Mouse (Mus musculus) urinary bladder, postnatal 4 days (tissue): ENCODE measurements around the gene Itpr1.
"Not testable (repeated sequence)": the region's sequence is repeated elsewhere in the genome, so short reads cannot be mapped to it uniquely, and the experiment has no call there.

ENCODE experiments used
- DNase-seq, 2 experiments: peaks; one replicate each; pipeline ENCODE4 v3.0.0; 2021 to 2022; ENCODE audit warnings: low spot score in 2 of 2

Gene Itpr1

GRCm38 (mm10) chr6:108540441-108540840, 327.5 kb downstream of the Itpr1 start:
- no peak for DNase-seq

DNA sequence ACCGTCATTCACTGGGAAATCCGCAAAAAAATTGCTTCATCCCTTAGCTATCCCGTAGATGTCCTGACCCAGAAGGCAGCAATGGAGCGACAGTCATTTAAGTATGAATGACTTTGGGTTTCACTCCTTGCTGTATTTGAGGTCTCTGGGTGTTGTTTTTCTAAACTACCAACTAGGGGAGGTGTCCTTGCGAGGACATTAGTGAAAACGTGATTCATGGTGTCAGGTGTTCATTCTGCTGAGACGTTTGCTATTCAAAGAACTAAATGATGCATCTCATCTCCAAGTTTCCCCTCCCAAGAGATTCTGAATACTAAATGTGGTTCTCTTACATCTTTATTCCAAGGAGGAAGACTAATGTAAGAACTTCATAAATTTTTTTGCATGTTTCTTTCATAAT, 332.0 kb downstream of the Itpr1 start:
- DNase-seq, result no peak

- no peak for DNase-seq
These were observed 332.6 kb downstream of the Itpr1 start for GRCm38 (mm10) chr6:108545464-108545863.

GRCm38 (mm10) chr6:108548413-108548812, 335.5 kb downstream of the Itpr1 start:
- no peak for DNase-seq

DNA sequence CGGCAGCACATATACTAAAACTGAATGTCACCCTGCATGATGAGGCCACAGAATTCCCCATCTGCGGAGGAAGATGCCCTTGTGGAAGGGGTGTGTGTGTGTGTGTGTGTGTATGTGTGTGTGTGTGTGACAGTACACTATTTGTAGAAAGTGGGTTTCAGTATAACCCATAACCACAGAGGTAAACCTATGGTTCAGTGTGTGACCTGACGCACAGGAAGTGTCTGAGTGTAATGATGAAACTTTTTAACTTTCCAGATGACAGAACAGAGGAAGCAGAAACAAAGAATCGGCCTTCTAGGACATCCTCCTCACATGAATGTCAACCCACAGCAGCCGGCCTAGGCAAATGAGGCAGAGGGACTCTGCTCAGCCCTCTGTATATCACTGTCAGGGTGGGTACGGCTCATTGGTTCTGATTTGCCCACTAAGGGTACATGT, 336.6 kb downstream of the Itpr1 start:
- no peak for DNase-seq

DNA sequence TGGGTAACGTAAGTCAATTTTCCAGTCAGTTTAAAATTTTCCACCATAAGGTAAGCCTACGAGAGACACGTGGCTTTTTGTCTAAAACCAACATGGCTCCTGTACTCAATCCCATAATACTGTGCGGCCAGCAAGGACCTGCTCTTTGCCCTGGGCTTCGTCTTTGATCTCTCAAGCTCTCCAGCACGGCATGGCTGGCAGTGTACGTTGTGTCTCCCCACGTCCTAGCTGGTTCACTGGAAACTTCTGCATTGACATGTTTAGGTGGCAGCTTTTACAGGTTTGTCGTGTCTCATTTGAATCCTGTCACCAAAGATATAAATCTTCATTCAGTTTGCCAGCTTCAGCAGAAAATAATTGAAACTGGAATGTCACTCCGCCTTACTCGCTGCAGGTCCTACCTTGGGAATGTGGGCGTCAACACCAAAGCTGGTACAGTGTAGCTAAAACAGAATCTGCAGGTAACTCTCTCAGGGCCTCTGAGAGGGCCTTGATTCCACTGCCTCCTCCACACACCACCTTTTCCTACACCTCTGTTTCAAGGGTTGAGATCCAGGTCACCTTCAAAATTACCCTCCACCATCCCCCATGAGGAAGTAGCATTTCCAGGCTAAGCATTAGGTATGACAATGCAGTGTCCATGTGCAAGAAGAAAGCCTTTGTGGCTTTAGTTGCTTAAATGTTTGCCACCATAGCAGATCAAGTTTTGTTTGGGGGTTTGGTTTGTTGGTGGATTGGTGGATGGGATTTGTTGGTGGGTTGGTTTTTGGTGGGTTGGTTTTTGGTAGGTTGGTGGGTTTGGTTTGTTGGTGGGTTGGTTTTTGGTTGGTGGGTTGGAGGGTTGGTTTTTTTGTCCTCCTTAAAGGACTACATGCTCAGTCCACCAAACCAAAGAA, 339.1 kb downstream of the Itpr1 start:
- no peak for DNase-seq

GRCm38 (mm10) chr6:108553013-108553412, 340.1 kb downstream of the Itpr1 start:
- no peak for DNase-seq

DNA sequence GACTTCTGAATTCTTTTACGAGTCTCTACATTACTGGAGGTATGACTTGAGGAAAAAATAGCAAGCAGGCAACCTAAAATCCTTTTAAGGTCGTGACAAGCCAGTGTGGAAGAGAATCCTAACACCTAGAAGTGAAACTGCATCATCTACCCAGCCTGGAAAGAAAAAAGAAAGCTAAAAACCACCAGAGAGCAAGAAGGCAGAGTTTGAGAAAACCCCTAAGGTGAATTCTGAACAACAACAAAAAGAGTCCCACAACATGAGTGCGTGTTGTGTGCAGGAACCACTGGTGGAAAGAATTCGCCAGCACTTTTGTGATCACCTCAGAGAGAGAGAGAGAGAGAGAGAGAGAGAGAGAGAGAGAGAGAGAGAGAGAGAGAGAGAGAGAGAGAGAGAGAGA, 340.6 kb downstream of the Itpr1 start:
- no peak for DNase-seq

DNA sequence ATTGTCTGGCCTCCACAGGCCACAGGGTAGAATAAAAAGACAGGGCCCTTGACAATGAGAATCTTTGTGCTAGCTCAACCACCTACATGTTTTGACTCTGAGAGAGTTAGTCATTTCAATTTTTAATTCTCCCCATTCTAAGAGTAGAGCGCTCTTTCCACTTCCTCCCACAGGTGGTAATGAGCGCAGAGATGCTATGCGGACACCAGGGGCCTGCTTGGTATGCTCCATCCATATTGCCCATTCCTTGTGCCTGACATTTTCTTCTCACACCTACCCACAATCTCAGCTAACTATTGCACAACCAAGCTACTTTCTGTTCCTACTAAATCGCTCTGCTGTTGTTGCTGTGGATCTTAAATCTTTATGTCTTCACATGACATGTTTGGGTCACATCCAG, 341.5 kb downstream of the Itpr1 start:
- DNase-seq, result no peak

- no peak for DNase-seq
These were observed 342.0 kb downstream of the Itpr1 start for GRCm38 (mm10) chr6:108554878-108555277.

GRCm38 (mm10) chr6:108557576-108558322, 344.9 kb downstream of the Itpr1 start:
- no peak for DNase-seq

- not testable (repeated sequence) for DNase-seq
These were observed 346.3 kb downstream of the Itpr1 start for GRCm38 (mm10) chr6:108559226-108559625.

GRCm38 (mm10) chr6:108562971-108563370, 350.1 kb downstream of the Itpr1 start:
- DNase-seq, result no peak

DNA sequence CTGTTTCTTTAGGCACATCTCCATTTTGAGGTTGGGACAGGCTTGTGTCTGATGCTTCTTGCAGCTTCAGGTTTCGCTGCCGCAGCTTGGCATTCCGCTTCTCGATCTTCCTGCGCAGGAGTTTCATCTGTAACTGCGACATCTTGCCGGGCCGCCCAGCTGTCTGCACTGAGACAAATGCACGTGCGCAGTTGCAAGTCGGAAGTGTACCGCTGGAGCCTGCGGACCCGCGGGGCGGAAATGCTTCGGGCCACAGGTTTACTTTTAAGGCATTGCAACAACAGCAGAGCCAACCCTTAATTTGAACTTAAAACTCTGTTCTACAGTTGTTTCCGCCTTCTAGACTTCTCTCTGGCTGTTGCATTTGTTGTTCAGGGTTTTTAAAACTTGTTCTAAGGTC, 352.6 kb downstream of the Itpr1 start:
- not testable (repeated sequence) for DNase-seq

- DNase-seq, result no peak
These were observed 353.7 kb downstream of the Itpr1 start for GRCm38 (mm10) chr6:108566549-108566948.

GRCm38 (mm10) chr6:108569460-108570187, 356.7 kb downstream of the Itpr1 start:
- DNase-seq, result no peak

DNA sequence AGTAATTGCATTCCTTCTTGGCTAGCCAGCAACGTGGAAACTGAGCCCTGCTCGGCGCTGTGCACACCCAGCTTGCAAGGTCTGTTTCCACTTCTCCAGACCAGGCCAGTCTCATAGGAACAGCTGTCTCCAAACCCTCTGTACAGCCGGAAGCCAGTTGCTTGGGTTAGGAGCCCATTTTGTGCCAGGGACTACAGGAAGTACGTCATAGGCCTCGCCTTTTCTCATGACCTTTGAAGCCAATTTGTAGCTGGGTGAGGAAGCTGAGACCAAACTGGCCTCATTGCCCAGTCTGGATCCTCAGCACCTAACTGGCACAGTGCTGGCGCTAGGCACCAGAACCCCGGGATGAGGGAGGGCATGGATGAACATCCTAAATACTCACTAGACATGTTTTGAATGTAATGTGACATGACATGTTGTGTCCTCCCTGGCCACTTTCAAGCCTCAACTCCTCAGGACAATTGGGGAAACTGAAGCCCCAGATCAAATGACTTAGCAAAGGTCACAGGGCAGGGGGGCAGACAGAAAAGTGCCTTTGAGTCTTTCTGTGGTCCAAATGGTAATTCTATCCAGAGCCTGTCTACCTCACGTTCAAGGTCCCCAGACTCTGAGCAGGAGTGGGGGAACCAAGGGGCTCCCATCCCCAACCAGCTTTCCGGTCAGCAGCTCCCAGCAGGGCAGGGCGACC, 357.6 kb downstream of the Itpr1 start:
- DNase-seq, result no peak

GRCm38 (mm10) chr6:108571042-108571590, 358.2 kb downstream of the Itpr1 start:
- peak; percentile 81 to 86 for DNase-seq

- DNase-seq, result no peak
These were observed 359.8 kb downstream of the Itpr1 start for GRCm38 (mm10) chr6:108572646-108573045.

DNA sequence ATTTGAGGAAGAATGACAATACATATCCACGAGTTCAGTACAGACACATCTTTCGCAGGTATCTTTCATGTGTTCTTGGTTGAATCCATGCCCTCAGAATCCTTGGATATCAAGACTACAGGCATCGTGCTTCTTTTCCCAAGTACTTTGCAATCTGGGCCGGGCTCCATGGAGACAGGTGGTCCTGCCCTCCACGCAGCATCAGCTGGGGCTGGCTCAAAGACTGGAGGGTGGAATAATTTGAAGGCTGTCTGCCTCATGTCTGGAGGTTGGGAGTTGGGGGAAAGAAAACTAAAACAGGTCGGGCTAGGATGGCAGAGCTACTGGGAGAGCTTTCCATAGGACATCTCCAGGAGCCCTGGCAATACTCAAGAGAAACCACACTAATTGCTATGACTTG, 364.2 kb downstream of the Itpr1 start:
- DNase-seq, result no peak

- no peak for DNase-seq
These were observed 375.5 kb downstream of the Itpr1 start for GRCm38 (mm10) chr6:108588426-108588825.
